Mouse (Mus musculus) heart, postnatal 10 days (tissue): ENCODE data around the gene Tpk1. TPM values are rescaled to one million over a fixed set of nuclear protein-coding genes. Genes with fewer than 3 reads are reported as not detected.
"Not testable (repeated sequence)": the region's sequence is repeated elsewhere in the genome, so short reads cannot be mapped to it uniquely, and the experiment has no call there.

ENCODE experiments used
- DNase-seq, 2 experiments: peaks; one replicate each; pipeline ENCODE4 v3.0.0; 2021
- intact Hi-C: fragments of 180-260 bp; cut with DNase I; formaldehyde crosslinking; loops from one replicate; pipeline ENCODE4 v1.15.1; 2025
- total RNA-seq, 2 experiments: library from RNA; stranded (reverse); gene quantifications; 2 replicates each; pipeline ENCODE4 v1.2.3; 2021

The Tpk1 gene
- total RNA-seq, 2 experiments from 2014 or later, result 4.8 to 5.4 TPM

DNA sequence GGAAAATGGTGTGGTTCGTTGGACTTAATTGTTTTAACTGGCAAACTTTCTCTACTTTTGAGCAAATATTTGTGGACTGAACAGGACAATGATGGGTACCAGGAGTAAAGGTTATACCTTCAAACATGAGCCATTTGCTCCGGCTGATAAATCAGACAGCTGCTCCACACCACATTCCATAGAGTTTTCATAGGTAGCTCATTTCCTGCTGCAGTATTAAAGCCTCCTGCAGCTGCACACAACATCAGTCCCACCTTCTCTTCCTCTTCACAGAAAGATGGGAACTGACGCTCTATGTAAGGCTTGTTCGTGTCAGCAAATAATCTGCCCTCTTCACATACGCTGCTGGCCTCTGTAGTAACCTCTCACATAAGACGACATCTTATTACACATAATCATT is 22.4 kb downstream of the Tpk1 start:
- DNase-seq, result no peak
- intact Hi-C loops, result no loop called here

GRCm38 (mm10) chr6:43642375-43642774 is 23.7 kb downstream of the Tpk1 start:
- no peak for DNase-seq
- intact Hi-C loops, result no loop called here

DNA sequence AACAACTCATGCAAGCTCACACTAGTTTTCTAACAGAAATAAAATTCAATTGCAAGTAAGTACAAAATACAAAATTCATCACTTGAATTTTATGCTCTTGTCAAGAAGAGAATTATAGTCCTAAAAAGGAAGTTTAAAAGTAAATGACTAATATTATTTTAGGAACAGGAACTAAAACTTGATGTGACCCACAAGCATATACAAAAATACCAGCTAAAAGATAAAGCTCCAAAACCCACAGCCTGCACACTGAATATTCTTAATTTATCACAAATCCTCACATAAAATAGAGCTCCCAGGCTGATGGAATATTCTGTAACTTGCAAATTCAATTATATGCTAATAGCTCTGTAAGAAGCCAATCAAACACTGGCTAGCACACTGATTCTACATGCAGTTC is 25.5 kb downstream of the Tpk1 start:
- no peak for DNase-seq
- intact Hi-C loops, result no loop called here

DNA sequence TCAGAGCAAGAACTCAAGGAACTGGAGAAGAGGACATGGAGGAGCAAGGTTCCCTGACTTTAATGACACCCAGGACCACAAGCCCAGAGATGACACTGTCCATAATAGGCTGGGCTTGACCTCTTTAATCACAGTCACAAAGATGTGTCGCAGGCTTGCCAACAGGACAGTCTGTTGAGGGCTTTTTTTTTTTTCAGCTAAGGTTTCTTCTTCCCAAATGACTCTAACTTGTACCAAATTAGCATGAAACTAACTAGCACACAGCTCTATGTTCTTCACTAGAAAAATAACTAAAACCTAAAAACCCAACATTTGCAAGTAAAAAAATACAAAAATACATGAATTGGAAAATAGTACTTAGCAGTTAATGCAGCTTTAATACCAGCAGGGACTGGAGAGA is 27.2 kb downstream of the Tpk1 start:
- intact Hi-C loops, result no loop called here
- DNase-seq, result no peak

GRCm38 (mm10) chr6:43638119-43638518 is 28.0 kb downstream of the Tpk1 start:
- intact Hi-C loops, result no loop called here
- no peak for DNase-seq

DNA sequence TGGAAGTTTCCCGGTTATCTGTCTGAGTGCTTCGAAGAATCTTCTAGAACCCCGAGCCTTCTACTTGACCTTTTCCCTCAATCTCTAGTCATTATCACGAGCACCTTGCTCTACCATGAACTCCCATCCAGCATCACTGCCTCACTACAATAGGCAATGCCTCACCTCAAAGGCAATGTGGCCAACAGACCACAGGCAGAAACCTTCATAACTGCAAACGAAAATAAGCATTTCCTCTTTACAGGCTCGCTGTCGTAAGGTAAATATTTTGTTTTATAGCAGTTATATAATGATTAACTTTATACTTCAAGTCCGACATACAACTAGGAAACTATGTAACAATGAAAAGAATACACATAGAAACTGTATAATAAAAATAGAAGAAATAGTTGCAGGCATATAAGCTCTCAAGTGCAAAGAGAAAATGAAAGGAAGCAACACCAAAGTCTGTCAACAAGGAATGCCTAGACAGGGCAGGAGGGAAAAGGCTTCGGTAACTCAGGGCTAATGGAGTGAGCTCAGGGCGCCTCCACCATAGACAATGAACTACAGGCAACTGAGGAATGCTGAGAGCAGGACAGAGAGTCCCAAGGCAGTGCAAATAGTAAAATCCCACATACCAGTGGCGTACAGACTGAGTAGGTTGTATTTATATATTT is 29.0 kb downstream of the Tpk1 start:
- intact Hi-C loops, result no loop called here
- no peak for DNase-seq

DNA sequence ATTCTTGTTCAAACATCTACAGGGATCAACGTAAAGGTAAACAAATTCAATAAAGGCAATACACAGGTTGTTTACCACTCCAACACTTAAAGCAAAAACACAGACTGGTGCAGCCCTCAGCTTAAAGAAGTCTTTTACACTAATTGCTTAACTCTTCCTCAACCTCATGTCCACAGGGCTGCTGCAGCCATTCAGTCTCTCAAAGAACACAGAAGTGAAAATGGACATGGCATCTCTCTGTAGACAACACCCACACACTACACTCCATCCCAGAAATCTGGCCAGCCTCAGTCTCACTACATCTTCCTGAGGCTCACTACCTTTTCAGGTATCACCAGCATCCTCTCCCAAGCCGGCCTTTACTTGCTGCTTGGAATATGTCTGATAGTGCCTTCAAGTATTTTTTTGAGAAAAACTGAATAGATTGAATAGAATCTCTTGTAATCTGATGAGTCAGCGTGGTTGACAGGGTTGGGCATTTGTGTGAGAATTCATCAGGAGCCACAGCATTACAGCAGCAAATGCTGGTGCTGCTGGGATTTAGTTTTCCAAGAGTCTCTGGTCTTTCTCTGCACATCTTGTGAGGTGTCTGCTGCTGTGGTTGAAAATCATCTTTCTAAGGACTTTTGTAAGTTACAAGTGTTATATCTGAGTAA is 32.6 kb downstream of the Tpk1 start:
- DNase-seq, result no peak
- intact Hi-C loops, result no loop called here

GRCm38 (mm10) chr6:43632871-43633270 is 33.2 kb downstream of the Tpk1 start:
- no peak for DNase-seq
- intact Hi-C loops, result no loop called here

- intact Hi-C loops, DNase-seq: not testable (repeated sequence)
Observed at GRCm38 (mm10) chr6:43623448-43623847, 42.6 kb downstream of the Tpk1 start.

GRCm38 (mm10) chr6:43619258-43619657 is 46.8 kb downstream of the Tpk1 start:
- intact Hi-C loops, result no loop called here
- no peak for DNase-seq

GRCm38 (mm10) chr6:43611770-43612169 is 54.3 kb downstream of the Tpk1 start:
- intact Hi-C loops, result no loop called here
- DNase-seq, result no peak

DNA sequence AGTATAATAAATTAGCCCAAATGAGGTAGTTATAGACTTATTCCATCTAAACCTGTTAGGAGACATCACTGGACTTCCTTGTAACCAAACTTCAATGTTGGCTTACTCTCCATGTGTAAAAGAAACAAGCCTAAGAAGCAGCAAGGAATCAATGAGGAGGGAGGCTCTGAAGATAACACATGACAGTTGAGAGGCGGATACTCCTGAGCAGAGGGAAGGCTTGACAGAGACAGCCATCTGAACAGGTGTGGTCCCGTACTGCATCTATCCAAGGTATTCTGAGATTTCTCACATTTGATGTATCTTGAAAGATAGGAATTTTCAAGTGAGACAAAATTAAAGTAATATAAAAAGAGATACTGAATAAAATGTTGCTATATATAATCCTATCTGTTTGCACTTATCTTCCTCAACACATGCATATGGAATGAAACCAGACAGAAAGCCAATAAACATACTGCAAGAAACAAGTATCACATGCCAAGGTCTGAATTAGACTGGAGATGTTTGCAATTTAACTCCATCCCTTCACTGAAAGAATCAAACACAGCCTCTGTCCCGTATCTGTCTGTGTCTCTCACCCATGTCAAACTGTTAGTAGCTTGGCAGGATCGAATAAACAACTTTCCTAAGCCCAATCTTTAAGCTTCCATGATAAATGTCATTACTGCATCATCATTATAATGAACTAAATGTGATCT is 75.1 kb downstream of the Tpk1 start:
- DNase-seq, result no peak
- intact Hi-C loops, result no loop called here

- intact Hi-C loops, result no loop called here
- no peak for DNase-seq
Observed at GRCm38 (mm10) chr6:43585274-43585673, 80.8 kb downstream of the Tpk1 start.

GRCm38 (mm10) chr6:43581809-43582208 is 84.3 kb downstream of the Tpk1 start:
- intact Hi-C loops, result no loop called here
- DNase-seq, result no peak

DNA sequence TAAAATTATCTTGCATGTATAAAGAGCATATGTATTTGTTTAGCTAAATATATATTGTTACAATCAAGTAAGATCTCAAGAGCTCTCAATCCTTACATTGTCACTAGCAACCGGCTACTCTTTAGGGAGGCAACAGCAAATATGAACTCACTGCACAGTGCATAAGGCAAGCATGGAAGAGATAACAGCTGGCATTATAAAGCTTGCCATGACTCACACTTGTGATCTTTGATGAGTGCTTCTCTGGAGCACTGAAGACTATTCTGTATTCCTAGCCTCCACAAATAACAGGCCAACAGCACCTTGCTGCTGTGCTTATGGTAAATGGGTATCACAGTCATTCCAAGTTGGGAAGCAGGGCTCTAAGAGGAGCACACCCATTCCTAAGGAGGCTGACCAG is 98.2 kb downstream of the Tpk1 start:
- DNase-seq, result no peak
- intact Hi-C loops, result no loop called here

- intact Hi-C loops, result no loop called here
- no peak for DNase-seq
Observed at GRCm38 (mm10) chr6:43562474-43562873, 103.6 kb downstream of the Tpk1 start.

GRCm38 (mm10) chr6:43551410-43551809 is 114.7 kb downstream of the Tpk1 start:
- intact Hi-C loops, result no loop called here
- no peak for DNase-seq

GRCm38 (mm10) chr6:43546537-43546936 is 119.5 kb downstream of the Tpk1 start:
- no peak for DNase-seq
- intact Hi-C loops, result loop anchor here (5.0 kb wide), 1 partner anchor 121 kb away; the partner anchor contains the start of gene Tpk1

DNA sequence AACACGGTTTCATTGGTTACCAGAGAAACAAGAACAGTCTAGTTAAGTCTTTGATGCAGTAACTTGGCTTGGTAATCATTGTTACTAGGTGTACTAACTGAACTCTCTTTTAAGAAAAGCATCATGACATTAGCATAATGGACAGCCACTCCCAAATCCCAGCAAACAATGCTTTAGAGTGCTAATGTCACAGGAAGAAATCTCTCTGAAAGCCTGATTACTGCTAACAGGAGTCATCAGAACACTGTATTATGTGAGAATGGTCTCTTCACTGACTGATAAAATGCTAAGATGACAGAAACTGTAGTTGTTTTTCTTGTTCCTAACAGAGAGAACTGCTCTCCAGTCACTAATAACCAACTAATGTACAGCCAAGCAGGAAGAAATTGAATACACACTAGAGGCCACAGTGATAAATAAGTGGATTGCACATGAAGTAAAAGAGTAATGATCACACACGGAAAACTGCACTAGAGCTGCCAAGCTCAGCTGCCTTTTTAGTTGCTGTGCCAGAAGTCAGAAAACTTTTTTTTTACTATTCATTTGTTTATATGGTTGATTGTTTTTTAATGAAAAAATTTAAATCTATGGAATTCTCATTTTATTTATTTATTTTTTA is 128.7 kb downstream of the Tpk1 start:
- no peak for DNase-seq
- intact Hi-C loops, result no loop called here

- intact Hi-C loops, result no loop called here
- DNase-seq, result no peak
Observed at GRCm38 (mm10) chr6:43535459-43535858, 130.6 kb downstream of the Tpk1 start.

- DNase-seq, result no peak
- intact Hi-C loops, result no loop called here
Observed at GRCm38 (mm10) chr6:43533323-43533722, 132.8 kb downstream of the Tpk1 start.

GRCm38 (mm10) chr6:43532822-43533221 is 133.3 kb downstream of the Tpk1 start:
- no peak for DNase-seq
- intact Hi-C loops, result no loop called here
